Mouse (Mus musculus) yolk sac, embryonic 10.5 days (tissue): ENCODE results near the gene B4galt1.
A peak's percentile ranks its signal among the peaks of the same experiment; 100 is the strongest.

Source experiments
- DNase-seq: peaks from one replicate; pipeline ENCODE4 v3.0.0-alpha.2; 2017; ENCODE audit warnings: low spot score

Gene B4galt1

DNA sequence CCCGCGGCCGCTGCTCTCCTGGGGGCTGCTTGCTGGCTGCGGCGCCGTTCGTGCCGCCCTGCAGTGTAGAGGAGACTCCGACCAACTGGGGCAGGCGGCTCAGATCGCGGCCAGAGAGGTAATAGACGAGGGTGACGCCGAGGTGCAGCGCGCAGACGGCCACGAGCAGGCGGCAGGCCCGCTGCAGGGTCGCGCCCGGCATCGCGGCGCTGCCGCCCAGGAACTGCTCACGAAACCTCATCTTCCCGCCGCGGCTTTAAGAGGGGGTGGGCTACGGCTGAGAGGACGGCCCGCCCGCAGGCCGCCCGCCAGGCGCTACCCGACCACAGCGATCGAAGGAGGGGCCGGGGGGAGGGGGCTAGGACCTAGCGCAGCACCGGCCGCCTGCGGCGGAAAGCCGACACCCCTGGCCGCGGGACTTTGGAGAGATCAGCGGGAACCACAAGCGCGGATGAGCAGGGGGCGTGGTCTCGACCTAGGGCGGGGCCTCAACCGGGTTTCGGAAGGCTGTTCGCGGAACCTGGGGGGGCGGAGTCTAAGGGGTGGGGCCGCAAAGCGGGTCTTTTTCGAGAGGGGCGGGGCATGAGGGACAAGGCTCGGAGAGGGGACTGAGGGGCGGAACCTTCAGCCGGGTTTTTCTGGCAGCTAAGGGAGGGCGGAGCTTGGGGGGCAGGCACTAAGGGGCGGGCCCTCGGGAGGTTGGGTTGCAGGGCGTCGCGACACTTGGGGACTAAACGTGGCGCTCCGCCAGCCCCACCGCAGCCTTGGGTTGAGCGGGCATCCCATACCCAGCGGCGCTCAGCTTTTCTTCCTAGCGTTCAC lies at the start of gene B4galt1:
TSS of gene B4galt1 (minus strand) at position 441 of the 822 bp plus-strand sequence.
- DNase-seq = peak; percentile 100

GRCm38 (mm10) chr4:40900612-40901011 lies 46.8 kb upstream of the B4galt1 start:
- no peak for DNase-seq

GRCm38 (mm10) chr4:40900071-40900470 lies 46.3 kb upstream of the B4galt1 start:
- no peak for DNase-seq

DNA sequence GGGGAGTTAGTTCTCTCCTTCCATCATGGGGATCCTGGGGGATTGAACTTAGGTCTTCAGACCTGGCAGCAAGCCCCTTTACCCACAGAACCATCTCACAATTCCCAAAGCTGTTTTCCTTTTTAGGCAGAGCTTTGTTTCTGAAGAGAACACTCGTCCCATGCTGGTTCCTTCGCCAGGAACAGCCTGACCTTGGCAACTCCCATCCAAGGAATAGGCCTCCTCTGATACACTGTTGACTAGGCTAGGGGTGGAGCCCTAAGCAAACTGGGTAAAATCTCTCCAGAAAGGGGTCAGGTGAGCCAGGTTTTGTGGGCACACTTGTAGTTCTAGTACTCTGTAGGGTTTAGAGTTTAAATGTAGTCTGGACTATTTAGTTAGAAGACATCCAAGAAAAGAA lies 45.5 kb upstream of the B4galt1 start:
- no peak for DNase-seq

- DNase-seq = peak; percentile 79
These were observed 44.8 kb upstream of the B4galt1 start for GRCm38 (mm10) chr4:40898476-40899044.

GRCm38 (mm10) chr4:40895646-40896045 lies 41.8 kb upstream of the B4galt1 start:
- no peak for DNase-seq

- DNase-seq = no peak
These were observed 41.3 kb upstream of the B4galt1 start for GRCm38 (mm10) chr4:40895118-40895517.

GRCm38 (mm10) chr4:40891206-40891605 lies 37.4 kb upstream of the B4galt1 start:
- DNase-seq = no peak

GRCm38 (mm10) chr4:40889983-40890382 lies 36.2 kb upstream of the B4galt1 start:
- no peak for DNase-seq

GRCm38 (mm10) chr4:40889252-40889651 lies 35.4 kb upstream of the B4galt1 start:
- peak; percentile 31 for DNase-seq

DNA sequence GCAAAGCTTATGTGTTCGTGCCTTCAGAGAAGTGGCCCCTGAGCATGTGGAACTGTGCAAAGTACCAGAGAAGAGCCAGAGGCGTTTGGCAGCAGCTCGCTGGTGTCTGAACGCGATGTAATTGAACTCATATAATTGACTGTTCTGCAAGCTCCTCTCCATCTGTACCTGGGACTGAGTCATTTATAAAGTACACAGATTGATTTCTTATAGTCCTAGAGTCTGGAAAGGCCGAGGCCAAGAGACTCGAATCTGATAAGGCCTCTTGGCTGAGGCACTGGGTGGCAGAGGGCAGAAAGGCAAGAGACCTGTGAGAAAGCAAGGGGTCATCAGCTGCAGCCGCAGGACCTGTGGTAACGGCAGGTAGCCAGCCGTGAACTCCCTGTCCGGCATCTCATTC lies 35.0 kb upstream of the B4galt1 start:
- no peak for DNase-seq

DNA sequence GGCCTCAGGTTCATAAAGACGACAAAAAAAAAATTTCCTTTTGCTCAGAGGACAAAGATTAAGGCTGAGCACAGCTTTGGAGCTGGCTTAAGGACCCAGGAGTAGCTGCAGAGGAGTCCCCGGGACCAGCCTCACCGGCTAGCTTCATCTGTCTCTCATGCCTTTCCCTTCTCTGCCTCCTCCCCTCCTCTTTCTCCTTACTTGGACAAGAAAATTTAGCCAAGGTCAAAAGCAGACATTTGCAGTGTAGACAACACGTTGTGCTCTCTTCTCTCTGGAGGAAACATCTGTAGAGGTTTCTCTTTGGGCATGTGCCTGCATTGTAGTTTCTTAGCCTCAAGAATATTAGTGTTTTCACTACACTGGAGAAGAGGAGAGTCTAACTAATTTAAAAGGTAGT lies 32.1 kb upstream of the B4galt1 start:
- DNase-seq = no peak

DNA sequence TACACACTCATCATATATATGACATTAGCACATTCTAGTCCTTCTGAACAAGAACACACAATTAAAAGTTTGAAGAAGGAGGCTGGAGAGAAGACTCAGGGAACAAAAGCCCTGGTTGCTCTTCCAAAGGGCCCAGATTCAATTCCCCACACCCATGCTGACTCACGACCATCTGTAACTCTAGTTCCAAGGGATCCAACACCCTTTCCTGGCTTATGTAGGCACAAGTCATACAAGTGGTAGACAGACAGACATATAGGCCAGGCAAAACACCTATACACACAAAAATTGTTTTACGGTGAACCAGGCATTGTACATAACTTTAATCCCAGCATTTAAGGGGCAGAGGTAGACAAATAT lies 31.3 kb upstream of the B4galt1 start:
- no peak for DNase-seq

GRCm38 (mm10) chr4:40884282-40885165 lies 30.7 kb upstream of the B4galt1 start:
- DNase-seq = no peak

DNA sequence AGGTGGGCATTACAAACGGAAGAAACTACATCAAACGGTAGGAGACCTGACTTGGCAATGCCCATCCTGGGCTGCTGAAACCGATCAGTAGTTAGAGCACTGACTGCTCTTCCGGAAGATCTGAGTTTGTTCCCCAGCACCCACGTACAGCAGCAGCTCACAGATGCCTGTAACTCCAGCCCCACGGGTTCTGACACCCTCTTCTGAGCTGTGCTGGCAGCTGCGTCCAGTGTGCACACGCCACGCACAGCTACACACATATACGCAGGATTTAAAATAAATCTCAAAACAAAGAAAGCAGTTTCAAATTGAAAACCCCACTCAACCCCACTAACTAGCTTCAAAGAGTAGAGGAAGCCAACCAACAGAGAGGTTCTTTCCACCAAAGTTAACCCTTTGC lies 29.4 kb upstream of the B4galt1 start:
- DNase-seq = no peak

DNA sequence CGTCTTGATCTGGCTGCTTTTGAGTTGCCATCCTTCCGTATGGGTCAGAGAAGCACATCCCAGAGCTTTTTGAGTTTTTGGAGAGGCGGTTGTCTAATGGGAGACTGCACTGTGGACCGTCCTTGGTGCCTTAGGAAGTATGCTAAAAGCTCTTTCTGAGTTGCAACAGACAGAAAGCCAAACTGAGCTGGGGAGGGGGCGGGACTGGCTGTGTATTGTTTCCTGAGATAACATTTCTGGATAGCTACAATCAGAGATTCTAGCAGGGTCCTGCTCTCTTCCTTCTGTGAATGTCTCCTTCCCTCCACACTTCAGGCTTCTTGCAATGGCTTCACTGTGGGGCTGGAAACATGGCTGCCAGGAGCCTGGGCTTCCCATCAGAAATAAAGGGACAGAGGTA lies 23.7 kb upstream of the B4galt1 start:
- DNase-seq = no peak

DNA sequence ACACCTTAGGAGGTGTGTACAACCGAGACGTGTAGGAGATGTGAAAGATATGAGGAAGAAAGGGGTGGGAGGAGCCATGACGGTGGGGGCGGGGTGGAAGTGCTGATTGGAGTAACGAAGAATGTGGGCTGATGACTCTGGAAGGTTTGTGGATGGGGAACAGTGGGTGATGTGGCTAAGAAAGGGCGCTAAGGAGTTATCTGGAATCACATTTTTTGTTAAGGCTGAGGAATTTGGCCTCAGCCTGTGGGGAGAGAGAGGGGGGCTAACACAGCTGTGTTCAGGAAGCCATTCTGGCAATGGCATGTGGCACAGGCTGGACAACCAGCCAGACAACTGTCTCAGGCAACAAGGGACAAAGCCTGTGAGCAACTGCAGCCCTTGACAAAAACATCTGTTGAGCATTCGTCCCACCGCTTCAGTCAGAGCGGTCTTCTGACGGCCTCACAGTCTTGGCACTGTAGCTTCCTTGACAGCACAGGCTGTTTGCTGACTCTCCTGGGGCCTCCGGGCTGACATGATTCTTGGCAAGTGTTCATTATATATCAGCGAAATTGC lies 23.1 kb upstream of the B4galt1 start:
- DNase-seq = peak; percentile 54

DNA sequence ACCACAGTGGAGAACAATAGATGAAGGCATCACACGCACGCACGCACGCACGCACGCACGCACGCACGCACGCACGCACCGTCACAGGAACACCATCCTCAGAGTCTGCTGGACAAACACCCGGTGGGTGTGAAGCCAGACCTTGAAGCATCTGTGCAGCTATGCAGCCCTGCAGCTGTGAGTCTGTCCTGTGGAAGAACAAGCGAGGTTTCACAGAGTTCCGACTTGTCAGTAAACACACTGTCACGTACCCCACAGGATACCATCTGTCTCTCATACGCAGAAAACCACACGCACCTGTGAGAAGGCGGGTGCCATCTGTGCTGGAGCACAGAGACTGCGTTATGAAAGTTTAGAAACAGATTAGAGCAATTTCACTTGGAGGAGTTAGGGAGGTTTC lies 22.0 kb upstream of the B4galt1 start:
- no peak for DNase-seq

GRCm38 (mm10) chr4:40874794-40875552 lies 21.2 kb upstream of the B4galt1 start:
- no peak for DNase-seq

- DNase-seq = no peak
These were observed 20.4 kb upstream of the B4galt1 start for GRCm38 (mm10) chr4:40874151-40874600.

GRCm38 (mm10) chr4:40873320-40873719 lies 19.5 kb upstream of the B4galt1 start:
- no peak for DNase-seq

DNA sequence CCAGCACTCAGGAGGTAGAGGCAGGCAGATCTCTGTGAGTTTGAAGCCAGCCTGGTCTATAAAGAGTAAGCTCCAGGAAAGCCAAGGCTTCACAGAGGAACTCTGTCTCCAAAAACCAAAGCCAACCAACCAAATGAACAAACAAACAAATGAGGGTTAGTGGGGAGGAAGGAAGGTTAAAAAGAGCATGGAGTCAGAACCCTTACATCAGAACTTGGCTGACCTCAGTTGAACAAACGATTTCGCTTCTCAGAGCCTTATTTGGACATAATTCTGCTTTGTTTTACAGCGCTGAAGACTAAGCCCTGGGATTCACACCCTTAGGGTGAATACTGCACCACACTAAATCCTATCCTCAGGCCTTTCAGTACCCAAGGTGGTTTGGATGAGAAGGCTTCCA lies 18.3 kb upstream of the B4galt1 start:
- DNase-seq = no peak
